Mouse (Mus musculus): ENCODE measurements around the gene Sim1. TPM values are rescaled to one million over a fixed set of nuclear protein-coding genes. Genes with fewer than 3 reads are reported as not detected.

Sim1 gene
- polyA plus RNA-seq, 1 experiment from 2014 or later, result 1.1 TPM

DNA sequence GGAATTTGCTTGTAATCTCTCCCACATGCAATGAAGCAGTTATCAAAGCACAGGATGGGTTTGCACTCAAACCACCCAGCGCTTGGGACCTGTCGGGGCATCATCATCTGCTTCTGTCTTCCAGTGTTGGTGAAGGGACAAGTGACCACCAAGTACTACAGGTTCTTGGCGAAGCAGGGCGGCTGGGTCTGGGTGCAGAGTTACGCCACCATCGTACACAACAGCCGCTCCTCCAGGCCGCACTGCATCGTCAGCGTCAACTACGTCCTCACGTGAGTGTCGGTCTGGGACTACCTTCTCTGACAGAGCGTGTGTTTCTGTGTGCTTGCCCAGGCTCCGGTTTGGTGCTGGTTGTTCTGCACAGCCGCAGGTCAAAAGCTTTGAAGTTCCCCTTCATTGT is 15.8 kb downstream of the Sim1 start:
- no peak overlapping the region for H3K27ac ChIP-seq (replicated peaks; ENCODE audit: low read depth, low read length)
- no peak overlapping the region for H3K9ac ChIP-seq (ENCODE audit: low read depth, low read length)
- peak; percentile 69; the same call in 1 of the 2 replicates for ATAC-seq (ENCODE audit: low read depth)
- no peaks in the 10 kb centered on the region for H3K36me3 ChIP-seq (ENCODE audit: control insufficient read depth, insufficient read depth, low read length)
- no peaks in the 10 kb centered on the region for H3K4me1 ChIP-seq (ENCODE audit: control insufficient read depth, insufficient read depth, low read length)
- peaks cover 65% of the 10 kb centered on the region for H3K27me3 ChIP-seq (replicated peaks; ENCODE audit: control insufficient read depth, insufficient read depth, low read length)
- peak overlapping the region; percentile 54 for H3K4me2 ChIP-seq (ENCODE audit: low read depth, low read length)
- no peak for DNase-seq (ENCODE audit: low spot score)
- peak overlapping the region; percentile 30 for H3K4me3 ChIP-seq (ENCODE audit: low read depth, low read length)
- no peaks in the 10 kb centered on the region for H3K9me3 ChIP-seq (ENCODE audit: control insufficient read depth, low read length)
- 4% methylated on average over 16 of the region's 16 CpGs for WGBS

DNA sequence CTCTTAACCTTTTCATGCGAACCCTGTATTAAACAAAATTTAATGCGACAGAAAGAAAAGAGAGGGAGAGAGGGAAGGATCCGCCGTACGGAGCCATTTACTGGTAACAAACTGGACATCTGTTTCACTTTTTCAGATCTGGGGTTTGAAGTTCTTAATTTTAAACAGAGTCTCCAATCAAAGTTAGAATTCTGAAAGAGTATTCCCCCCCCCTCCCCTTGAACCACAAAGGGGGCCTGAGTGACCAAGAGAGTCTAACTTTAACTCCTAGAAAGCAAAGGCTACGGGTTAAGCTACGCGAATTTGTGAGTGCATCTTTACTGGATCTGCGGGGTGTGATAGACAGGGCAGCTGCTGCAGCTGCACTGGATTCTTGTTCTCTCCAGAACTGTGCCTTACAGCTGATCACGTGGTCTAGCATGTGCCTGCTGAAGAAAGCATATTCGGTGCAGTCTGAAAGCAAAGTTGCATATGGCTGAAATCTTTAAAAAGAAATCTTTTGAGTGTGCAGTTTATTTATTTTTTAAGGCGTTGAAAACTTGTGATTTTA is 16.4 kb downstream of the Sim1 start:
- Histone ChIP-seq H3K9ac (ENCODE audit: low read depth, low read length) (0 out of 2 replicates have a peak overlapping the region, but pooled peaks have one; percentile 37), H3K27me3 (replicated peaks; ENCODE audit: control insufficient read depth, insufficient read depth, low read length) (peaks cover 60% of the 10 kb centered on the region), H3K4me2 (ENCODE audit: low read depth, low read length) (peak overlapping the region; percentile 54), H3K27ac (replicated peaks; ENCODE audit: low read depth, low read length) (no peak overlapping the region), H3K4me3 (ENCODE audit: low read depth, low read length) (peak overlapping the region; percentile 30), H3K36me3 (ENCODE audit: control insufficient read depth, insufficient read depth, low read length) (no peaks in the 10 kb centered on the region), H3K9me3 (ENCODE audit: control insufficient read depth, low read length) (no peaks in the 10 kb centered on the region), H3K4me1 (ENCODE audit: control insufficient read depth, insufficient read depth, low read length) (no peaks in the 10 kb centered on the region)
- WGBS, result 5% methylated on average over 12 of the region's 12 CpGs
- DNase-seq (ENCODE audit: low spot score) (peak; percentile 84), ATAC-seq (ENCODE audit: low read depth) (peak; percentile 94)

DNA sequence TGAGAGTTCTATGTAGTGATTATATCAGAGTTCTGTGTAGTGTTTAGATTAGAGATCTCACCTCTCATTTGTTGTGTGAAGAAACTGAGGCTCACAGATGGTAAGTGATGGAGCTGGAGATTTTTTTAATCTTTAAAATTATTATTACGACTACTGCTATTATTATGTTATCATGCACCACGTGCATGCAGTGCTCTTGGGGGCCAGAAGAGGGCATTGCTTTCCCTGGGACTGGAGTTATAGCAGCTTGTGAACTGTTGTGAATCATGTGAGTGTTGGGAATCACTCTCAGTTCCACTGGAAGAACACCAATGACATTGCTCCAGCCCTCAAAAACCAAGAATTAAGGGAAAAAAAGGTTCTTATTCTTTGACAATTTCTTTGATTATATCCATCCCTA is 21.1 kb downstream of the Sim1 start:
- Histone ChIP-seq H3K36me3 (ENCODE audit: control insufficient read depth, insufficient read depth, low read length) (no peaks in the 10 kb centered on the region), H3K9me3 (ENCODE audit: control insufficient read depth, low read length) (no peaks in the 10 kb centered on the region), H3K27me3 (replicated peaks; ENCODE audit: control insufficient read depth, insufficient read depth, low read length) (peaks cover 13% of the 10 kb centered on the region), H3K4me2 (ENCODE audit: low read depth, low read length) (no peak overlapping the region), H3K27ac (replicated peaks; ENCODE audit: low read depth, low read length) (no peak overlapping the region), H3K4me3 (ENCODE audit: low read depth, low read length) (no peak overlapping the region), H3K4me1 (ENCODE audit: control insufficient read depth, insufficient read depth, low read length) (no peaks in the 10 kb centered on the region), H3K9ac (ENCODE audit: low read depth, low read length) (no peak overlapping the region)
- 42% methylated on average over 2 of the region's 2 CpGs for whole genome bisulfite sequencing
- no peak for DNase-seq (ENCODE audit: low spot score)
- no peak for ATAC-seq (ENCODE audit: low read depth)

DNA sequence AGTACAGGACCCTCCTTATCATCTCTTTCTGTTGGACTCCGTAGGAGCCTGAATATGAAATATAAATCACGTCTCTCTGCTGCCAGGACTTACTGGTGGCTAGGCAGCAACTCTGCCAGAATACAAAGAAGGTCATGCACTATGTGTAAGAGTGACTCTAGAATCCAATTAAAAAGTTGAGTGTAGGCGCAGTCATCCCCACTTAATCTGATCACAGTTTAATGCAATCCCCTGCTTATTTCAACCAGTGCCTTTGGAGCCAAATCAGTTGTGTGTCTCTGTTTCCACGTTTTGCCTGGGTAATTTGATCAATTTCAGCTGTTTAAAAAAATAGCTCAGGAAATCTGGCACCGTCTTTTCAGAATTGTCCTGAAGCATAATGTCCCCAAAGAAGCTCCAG is 34.7 kb downstream of the Sim1 start:
- Histone ChIP-seq H3K36me3 (ENCODE audit: control insufficient read depth, insufficient read depth, low read length) (no peaks in the 10 kb centered on the region), H3K27me3 (replicated peaks; ENCODE audit: control insufficient read depth, insufficient read depth, low read length) (no peaks in the 10 kb centered on the region), H3K9me3 (ENCODE audit: control insufficient read depth, low read length) (no peaks in the 10 kb centered on the region), H3K4me2 (ENCODE audit: low read depth, low read length) (no peak overlapping the region), H3K9ac (ENCODE audit: low read depth, low read length) (no peak overlapping the region), H3K4me3 (ENCODE audit: low read depth, low read length) (no peak overlapping the region), H3K4me1 (ENCODE audit: control insufficient read depth, insufficient read depth, low read length) (no peaks in the 10 kb centered on the region), H3K27ac (replicated peaks; ENCODE audit: low read depth, low read length) (no peak overlapping the region)
- WGBS, result 46% methylated on average over 5 of the region's 5 CpGs
- ATAC-seq (ENCODE audit: low read depth) (no peak), DNase-seq (ENCODE audit: low spot score) (no peak)

DNA sequence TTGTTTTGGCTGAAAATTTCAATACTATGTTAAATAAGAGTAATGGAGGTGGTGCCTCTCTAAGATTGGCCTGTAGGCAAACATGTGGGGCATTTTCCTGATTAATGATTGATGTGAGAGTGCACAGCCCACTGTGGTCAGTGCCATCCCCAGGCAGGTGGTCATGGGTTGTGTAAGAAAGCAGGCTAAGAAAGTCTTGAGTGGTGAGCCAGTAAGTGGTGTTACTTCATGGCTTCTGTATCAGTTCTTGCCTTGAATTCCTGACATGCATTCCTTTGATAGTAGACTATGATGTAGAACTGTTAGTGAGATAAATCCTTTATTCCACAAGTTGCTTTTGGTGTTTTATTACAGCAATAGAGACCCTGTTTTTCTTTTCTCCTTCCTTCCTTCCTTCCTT is 41.1 kb downstream of the Sim1 start:
- no peaks in the 10 kb centered on the region for H3K36me3 ChIP-seq (ENCODE audit: control insufficient read depth, insufficient read depth, low read length)
- no peak overlapping the region for H3K4me2 ChIP-seq (ENCODE audit: low read depth, low read length)
- no peak overlapping the region for H3K27ac ChIP-seq (replicated peaks; ENCODE audit: low read depth, low read length)
- ATAC-seq (ENCODE audit: low read depth) (no peak), DNase-seq (ENCODE audit: low spot score) (no peak)
- no peaks in the 10 kb centered on the region for H3K27me3 ChIP-seq (replicated peaks; ENCODE audit: control insufficient read depth, insufficient read depth, low read length)
- no peaks in the 10 kb centered on the region for H3K4me1 ChIP-seq (ENCODE audit: control insufficient read depth, insufficient read depth, low read length)
- no peak overlapping the region for H3K4me3 ChIP-seq (ENCODE audit: low read depth, low read length)
- no peaks in the 10 kb centered on the region for H3K9me3 ChIP-seq (ENCODE audit: control insufficient read depth, low read length)
- no peak overlapping the region for H3K9ac ChIP-seq (ENCODE audit: low read depth, low read length)

DNA sequence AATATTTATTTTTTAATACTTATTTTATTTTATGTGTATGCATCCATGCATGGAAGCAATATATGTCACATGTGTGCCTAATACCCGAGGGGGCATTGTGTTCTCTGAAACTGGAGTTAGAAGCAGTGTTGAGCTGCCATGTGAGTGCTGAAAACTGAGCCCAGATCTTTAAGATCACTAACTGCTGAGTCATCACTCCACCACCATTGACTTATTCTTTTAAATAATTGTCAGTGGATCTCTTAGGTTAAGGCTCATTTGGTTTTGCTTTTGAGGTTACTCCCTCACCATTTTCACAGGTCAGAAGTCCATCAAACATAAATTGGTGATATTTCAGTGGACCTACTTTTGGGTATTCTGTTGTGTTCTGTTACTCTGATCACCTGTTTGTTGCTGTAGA is 79.1 kb downstream of the Sim1 start:
- no peaks in the 10 kb centered on the region for H3K27me3 ChIP-seq (replicated peaks; ENCODE audit: control insufficient read depth, insufficient read depth, low read length)
- no peak overlapping the region for H3K9ac ChIP-seq (ENCODE audit: low read depth, low read length)
- no peaks in the 10 kb centered on the region for H3K36me3 ChIP-seq (ENCODE audit: control insufficient read depth, insufficient read depth, low read length)
- H3K4me3 ChIP-seq (ENCODE audit: low read depth, low read length), result no peak overlapping the region
- no peak overlapping the region for H3K4me2 ChIP-seq (ENCODE audit: low read depth, low read length)
- no peak for ATAC-seq (ENCODE audit: low read depth)
- no peak overlapping the region for H3K27ac ChIP-seq (replicated peaks; ENCODE audit: low read depth, low read length)
- 57% methylated on average over 1 of the region's 1 CpGs for WGBS
- no peak for DNase-seq (ENCODE audit: low spot score)
- no peaks in the 10 kb centered on the region for H3K4me1 ChIP-seq (ENCODE audit: control insufficient read depth, insufficient read depth, low read length)
- no peaks in the 10 kb centered on the region for H3K9me3 ChIP-seq (ENCODE audit: control insufficient read depth, low read length)

DNA sequence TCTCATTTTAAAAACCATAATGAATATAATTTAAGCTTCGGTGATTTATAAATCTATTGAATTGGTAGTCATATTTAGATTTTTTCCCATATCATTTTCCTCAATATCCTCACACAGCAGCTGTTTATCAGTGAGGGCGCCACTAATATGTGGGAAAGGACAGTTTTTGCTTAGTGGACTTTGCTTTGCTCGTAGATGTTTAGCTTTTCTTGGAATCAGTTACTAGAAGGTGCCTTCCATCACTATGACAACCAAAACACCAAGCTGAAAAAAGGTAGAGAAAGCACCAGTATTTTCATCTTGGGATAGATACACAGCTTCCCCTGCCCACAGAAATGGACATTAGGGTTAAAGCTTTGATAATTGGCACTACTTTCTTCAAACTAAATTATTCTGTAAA is 87.3 kb downstream of the Sim1 start:
- ATAC-seq (ENCODE audit: low read depth), result no peak
- Histone ChIP-seq H3K27me3 (replicated peaks; ENCODE audit: control insufficient read depth, insufficient read depth, low read length) (no peaks in the 10 kb centered on the region), H3K4me1 (ENCODE audit: control insufficient read depth, insufficient read depth, low read length) (no peaks in the 10 kb centered on the region), H3K4me3 (ENCODE audit: low read depth, low read length) (no peak overlapping the region), H3K9me3 (ENCODE audit: control insufficient read depth, low read length) (no peaks in the 10 kb centered on the region), H3K27ac (replicated peaks; ENCODE audit: low read depth, low read length) (no peak overlapping the region), H3K36me3 (ENCODE audit: control insufficient read depth, insufficient read depth, low read length) (no peaks in the 10 kb centered on the region), H3K9ac (ENCODE audit: low read depth, low read length) (no peak overlapping the region), H3K4me2 (ENCODE audit: low read depth, low read length) (no peak overlapping the region)
- no peak for DNase-seq (ENCODE audit: low spot score)
- WGBS, result 85% methylated on average over 3 of the region's 3 CpGs

DNA sequence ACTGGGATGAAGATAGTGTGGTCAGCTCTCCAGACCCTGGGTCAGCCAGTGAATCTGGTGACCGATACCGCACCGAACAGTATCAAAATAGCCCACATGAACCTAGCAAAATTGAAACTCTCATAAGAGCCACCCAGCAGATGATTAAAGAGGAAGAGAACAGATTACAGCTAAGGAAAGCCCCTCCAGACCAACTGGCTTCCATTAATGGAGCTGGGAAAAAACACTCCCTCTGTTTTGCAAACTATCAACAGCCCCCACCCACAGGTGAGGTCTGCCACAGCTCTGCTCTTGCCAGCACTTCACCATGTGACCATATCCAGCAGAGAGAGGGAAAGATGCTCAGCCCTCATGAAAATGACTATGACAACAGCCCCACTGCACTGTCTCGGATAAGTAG is 89.1 kb downstream of the Sim1 start:
- H3K36me3 ChIP-seq (ENCODE audit: control insufficient read depth, insufficient read depth, low read length), result no peaks in the 10 kb centered on the region
- H3K27me3 ChIP-seq (replicated peaks; ENCODE audit: control insufficient read depth, insufficient read depth, low read length), result no peaks in the 10 kb centered on the region
- DNase-seq (ENCODE audit: low spot score) (no peak), ATAC-seq (ENCODE audit: low read depth) (no peak)
- no peaks in the 10 kb centered on the region for H3K9me3 ChIP-seq (ENCODE audit: control insufficient read depth, low read length)
- H3K27ac ChIP-seq (replicated peaks; ENCODE audit: low read depth, low read length), result no peak overlapping the region
- H3K4me1 ChIP-seq (ENCODE audit: control insufficient read depth, insufficient read depth, low read length), result no peaks in the 10 kb centered on the region
- H3K9ac ChIP-seq (ENCODE audit: low read depth, low read length), result no peak overlapping the region
- H3K4me2 ChIP-seq (ENCODE audit: low read depth, low read length), result no peak overlapping the region
- 91% methylated on average over 4 of the region's 4 CpGs for WGBS
- no peak overlapping the region for H3K4me3 ChIP-seq (ENCODE audit: low read depth, low read length)

DNA sequence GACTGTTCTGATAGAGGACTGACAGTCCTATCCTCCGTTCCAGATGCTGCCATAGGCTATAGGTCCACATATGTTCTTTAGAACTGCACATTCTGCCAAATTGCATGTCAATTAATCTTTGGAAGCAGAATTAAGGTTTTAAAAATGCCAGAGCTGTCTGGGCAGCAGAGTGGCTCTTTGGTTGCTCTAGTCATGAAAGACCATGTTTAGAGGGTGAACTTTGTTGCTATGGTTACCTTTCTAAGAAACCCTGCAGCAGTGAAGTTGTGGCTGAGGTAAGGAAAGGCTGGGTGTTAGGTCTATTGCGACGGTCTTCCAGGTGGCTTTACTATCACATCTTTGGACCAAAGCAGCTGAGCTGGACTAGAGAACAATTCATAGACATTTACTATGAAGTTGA is 113.2 kb downstream of the Sim1 start:
- 66% methylated on average over 3 of the region's 3 CpGs for WGBS
- DNase-seq (ENCODE audit: low spot score) (no peak), ATAC-seq (ENCODE audit: low read depth) (no peak)
- H3K27ac ChIP-seq (replicated peaks; ENCODE audit: low read depth, low read length), result no peak overlapping the region
- no peaks in the 10 kb centered on the region for H3K9me3 ChIP-seq (ENCODE audit: control insufficient read depth, low read length)
- no peak overlapping the region for H3K4me2 ChIP-seq (ENCODE audit: low read depth, low read length)
- H3K4me3 ChIP-seq (ENCODE audit: low read depth, low read length), result no peak overlapping the region
- H3K4me1 ChIP-seq (ENCODE audit: control insufficient read depth, insufficient read depth, low read length), result no peaks in the 10 kb centered on the region
- H3K36me3 ChIP-seq (ENCODE audit: control insufficient read depth, insufficient read depth, low read length), result no peaks in the 10 kb centered on the region
- H3K9ac ChIP-seq (ENCODE audit: low read depth, low read length), result no peak overlapping the region
- no peaks in the 10 kb centered on the region for H3K27me3 ChIP-seq (replicated peaks; ENCODE audit: control insufficient read depth, insufficient read depth, low read length)
